Mouse (Mus musculus): ENCODE results near the gene Wasf1.

Wasf1 gene

GRCm38 (mm10) chr10:40971256-40971655, 88.0 kb downstream of the Wasf1 start:
- DNase-seq (ENCODE audit: low read depth, low spot score): no peak

- no peak for DNase-seq (ENCODE audit: low read depth, low spot score)
Measured at GRCm38 (mm10) chr10:40983761-40984160, 100.5 kb downstream of the Wasf1 start.

- no peak for DNase-seq (ENCODE audit: low read depth, low spot score)
Measured at GRCm38 (mm10) chr10:40984600-40984999, 101.3 kb downstream of the Wasf1 start.

- DNase-seq (ENCODE audit: low read depth, low spot score): no peak
Measured at GRCm38 (mm10) chr10:40985350-40985749, 102.1 kb downstream of the Wasf1 start.

All from embryo, embryonic 11.5 days (tissue).